Mouse (Mus musculus) cerebellum, adult (tissue): Measurements from ENCODE around the gene Lbx1.

ENCODE experiments used
- ATAC-seq: cut with Nextera tagmentation; 2 replicates; pipeline ENCODE4 v1.9.2; 2017; ENCODE audit warnings: mild to moderate bottlenecking, moderate library complexity, mixed read lengths; ENCODE audit not compliant: insufficient number of reproducible peaks, low FRiP score, low TSS enrichment

Gene Lbx1

DNA sequence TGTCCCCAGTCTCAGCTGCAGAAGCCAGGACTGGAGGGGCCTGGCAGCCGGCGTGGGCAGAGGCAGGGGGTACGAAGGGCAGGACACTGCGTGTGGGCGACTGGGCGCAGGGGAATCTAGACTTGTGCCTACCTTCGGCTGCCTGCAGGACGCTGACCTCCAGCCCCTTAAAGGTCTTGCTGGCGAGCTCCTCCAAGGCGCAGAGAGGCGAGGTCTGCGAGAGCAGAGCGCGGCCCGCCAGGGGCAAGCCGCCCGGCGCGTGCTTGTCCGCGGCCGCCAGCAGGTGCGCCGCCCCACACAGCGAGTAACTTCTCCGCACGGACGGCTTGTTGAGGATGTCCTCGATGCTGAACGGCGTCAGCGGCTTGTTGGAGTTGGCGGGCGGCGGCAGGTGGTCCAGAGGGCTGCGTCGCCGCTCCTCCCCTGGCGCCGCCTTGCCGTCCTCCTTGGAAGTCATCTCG is 811 bp downstream of the Lbx1 start:
- ATAC-seq, result no peak

DNA sequence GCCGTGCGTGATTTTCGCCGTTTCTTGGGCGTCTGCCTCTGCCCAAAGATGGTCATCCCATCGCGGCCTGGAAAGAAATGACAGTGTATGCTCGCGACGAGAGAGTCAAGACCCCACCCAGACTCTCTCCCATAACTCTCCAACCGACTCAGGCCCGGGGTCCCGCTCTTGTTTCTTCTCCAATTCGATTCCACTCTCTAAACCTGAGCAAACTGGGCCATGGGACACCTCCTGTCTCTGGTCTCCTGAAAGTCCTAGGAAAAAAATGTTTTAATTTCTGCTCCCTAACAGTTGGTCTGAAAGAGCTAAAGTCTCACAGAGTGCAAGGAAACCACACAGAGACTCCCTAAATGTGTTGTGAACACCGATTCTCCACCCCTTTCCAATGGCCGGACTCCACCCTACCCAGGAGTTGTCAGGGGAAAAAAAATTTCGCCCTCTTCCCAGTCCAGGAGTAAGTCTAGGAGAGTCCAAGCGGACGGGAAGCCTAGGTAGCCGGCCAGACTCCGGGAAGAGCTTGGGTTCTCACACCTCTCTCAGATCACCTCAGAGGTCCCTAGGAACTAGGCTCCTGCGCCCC is 1.3 kb downstream of the Lbx1 start:
- ATAC-seq, result no peak

DNA sequence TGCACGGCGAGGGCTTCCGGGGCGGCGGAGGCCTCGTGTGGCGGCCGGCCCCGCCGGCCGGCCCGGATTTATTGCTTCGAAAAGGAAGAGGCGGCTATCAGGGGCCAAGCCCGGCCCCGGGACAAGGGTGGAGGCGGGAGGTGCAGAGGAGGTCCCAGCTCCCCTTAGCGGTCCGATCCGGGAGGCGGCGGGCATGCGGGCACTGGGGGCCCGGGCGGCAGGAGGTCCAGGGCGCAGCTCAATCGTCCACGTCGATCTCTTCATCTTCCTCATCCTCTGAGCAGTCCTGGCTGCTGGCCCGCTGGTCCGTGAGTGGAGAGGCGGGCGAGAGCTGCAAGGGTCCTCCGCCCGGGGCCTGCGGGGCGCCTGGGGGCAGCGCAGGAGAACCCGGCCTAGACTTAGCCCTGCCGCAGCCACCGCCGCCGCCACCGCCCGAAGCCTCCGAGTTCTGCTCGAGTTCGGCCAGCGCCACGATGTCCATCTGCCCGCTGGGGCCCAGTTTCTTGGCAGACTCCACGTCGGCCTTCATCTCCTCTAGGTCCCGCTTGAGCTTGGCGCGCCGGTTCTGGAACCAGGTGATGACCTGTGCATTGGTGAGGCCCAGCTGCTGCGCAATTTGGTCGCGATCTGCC is 2.0 kb downstream of the Lbx1 start:
- ATAC-seq, result no peak

DNA sequence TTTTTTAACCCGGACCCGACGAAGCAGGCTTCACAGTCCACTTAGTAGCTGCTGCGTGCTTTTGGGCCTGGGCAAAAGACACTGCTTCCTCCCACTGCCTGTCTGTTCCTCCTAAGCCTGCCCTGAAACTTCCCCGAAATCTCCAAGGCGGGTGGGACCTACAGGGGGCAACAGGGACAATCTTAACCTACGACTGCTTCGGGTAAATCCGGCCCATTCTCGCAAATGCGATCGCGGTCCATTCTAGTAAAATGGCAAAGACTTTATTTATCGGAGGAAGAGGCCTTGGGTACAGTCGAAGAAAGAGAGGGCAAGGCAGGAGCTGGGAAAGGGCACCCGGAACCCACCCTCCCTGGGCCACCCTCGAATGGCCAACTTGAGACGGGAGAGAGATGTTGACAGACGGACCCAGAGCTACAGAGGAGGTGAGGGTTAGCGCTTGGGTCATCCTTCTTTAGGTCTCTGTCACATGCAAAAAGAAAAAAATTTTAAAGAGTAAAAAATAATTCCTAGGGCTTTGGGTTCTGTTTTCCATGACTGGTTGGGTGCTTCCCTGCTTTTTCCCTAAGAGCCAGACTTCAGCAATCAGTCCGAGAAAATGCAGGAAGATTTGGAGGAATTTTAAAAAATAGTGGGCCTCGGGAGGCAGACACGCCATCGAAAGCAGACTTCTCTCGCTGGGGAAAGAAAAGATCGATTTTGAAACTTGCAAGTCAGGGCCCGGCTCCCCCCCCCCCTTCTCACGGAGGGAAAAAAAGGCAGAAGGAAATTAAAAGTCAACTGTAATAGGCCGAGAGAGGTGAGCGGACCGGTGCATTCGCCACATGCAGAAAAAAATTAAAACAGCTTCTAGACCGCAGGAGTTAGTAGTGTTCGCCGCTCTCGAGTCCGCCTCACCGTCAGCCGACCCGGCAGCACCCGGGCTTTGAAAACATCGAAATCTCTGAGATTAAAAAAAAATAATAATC is 2.9 kb downstream of the Lbx1 start:
- ATAC-seq, result no peak

DNA sequence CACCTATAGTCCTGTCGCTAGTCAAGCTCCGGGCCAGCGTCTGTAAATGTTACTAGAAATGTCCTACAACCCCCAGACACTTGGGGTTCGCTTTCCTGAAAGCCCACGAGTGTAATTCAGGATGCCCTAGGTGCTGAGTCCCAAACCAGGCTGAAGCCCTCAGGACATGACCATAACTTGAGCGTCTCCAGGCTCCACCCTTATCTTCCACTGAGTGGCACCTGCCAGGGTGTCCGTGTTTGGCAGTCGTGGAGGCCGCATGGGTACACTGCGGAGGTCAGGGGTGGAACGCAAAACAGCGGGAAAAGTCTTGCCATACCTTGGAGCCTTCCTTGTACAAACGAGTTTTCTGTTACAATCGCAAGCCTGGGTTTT is 3.6 kb downstream of the Lbx1 start:
- ATAC-seq, result no peak

DNA sequence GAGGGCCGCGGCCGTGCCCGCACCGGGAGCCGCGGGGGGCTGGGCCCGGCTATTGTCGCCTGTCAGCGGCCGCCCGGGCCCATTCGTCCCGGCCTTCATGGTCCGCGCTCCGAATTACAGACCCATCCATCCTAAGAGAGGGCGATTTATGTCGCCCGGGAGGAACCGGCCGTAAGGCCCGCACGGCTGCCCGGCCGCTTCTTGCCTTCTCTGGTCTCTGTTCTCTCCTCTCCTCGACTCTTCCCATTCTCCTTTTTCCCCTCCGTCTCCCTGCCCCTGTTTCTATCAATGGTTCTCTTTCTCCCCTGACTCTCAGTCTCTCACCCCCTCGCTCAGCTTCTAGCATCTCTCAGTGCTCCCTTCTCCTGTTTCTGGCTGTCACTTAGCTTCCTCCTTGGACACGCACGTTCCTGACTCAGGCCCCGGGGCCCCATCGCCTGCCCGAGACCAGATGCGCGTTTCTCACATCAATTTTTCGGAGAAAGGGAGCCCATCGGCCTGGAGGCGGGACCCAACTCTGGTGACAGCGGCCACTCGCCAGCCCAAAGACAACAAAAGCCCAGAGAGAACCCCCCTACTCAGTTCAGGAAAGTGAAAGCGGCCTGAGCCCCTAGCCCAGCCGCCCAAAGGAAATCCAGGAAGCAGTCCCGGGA is 4.1 kb downstream of the Lbx1 start:
- no peak for ATAC-seq

DNA sequence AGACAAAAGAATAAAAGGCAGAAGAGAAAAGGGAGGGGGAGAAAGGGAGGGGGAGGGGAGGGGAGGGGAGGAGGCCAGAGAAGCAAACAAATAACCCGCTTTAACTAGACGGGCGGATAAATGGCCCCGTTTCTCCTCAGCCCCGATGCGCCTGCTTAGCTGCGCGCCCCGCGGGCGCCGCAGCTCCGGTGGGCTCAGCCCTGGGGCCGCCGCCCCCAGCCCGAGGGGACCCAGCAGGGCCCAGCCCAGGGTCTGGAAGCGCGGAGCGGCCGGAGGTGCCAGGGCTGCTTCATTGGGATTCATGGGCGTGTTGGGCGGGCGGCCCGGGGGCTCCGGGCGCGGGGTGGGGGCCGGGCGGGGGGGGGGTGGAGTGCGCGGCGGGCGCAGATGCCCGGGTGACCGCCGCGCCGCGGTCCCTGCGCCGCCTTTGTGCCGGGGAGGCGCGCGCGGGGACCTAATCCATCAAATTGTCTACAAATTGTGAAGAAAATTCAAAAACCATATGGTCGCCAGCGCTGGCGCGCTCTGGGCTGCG is 4.7 kb downstream of the Lbx1 start:
- no peak for ATAC-seq

DNA sequence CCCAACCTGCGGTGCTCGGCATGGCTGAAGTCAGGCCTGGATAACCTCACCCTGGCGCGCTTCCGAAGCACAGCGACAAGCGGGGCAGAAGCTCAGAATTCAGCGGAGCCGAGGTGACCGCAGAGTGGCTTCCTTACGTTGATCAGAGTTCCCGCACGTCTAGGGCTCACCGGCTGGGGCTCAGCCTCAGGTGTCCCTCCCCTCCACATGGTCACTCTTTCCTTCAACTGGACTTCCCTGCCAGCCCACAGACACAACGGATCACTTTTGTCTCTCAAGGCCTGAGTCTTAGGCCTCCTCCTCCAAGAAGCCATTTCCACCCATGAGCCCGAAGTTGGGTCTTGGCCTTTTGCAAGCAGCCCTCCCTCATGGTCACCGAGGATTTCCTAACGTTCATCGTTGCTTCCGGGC is 5.4 kb downstream of the Lbx1 start:
- no peak for ATAC-seq

DNA sequence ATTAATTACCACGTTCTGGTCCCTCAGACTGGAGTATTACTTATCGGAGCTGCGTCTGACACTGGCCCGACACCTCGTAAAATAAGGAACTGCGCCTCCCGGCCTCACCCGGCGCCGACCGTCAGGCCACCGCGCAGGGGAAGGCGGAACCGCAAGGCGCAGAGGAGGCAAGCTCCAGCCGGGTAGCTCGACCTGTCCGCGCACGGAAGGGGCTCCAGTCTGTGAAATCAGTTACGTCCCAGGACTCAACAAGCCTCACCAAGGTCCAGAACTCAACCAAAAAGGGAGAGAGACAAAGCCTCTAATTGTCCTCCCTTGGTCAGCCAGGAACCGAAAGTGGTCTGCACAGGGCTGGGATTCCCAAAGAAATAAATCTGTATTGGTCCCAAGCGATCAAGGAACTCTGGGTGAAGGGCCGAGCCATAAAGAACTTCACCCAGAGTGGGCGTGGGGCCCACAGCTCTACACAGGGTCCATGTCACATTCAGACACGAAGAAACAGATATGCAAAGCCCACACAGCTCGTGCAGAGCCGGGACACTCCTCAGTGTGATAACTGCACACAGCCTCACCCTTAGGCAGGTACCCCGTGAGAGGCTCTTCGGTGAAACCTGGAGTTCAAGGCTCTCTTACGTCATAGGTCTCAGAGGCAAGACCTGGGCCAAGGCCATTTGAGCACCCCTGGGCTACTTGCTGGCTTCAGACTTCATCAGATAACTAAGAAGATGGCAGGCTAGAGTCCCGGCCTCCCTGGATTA is 6.1 kb downstream of the Lbx1 start:
- no peak for ATAC-seq

DNA sequence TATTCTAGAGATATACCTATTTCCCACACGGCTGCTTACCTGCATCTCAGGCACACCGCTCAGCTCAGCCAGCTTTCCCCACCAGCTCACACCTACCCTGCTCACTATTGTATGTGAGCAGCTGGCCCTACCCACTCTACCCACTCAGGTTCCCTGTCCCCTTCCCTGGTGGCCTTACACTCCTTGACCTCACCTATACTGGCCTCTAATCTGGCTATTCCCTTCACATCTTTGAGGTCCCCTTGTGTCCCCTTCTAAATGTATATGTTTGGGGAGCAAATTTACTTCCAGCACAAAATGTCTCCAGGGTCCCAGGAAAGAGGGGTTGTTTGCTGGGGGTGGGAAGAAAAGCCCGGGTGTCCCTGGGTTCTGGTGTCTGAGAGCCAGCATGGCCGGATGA is 6.8 kb downstream of the Lbx1 start:
- ATAC-seq, result no peak

DNA sequence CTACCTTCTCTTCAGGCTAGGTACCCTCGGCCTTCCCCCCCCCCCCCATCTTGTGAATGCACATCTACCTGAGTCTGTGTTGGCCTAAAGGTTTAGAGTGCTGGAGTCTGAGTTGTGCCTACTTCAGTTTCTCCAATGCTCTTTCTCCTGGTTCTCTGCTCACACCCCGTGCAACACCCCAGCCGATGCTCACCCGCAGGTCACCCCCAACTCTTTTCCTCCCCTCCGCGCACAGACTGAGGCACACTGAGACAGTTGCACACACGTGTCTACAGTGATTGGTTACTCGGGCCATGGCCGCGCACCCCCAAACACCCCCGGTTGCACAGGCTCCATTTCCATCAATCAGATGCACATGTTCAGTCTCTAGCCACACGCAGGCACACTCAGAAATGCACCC is 7.5 kb downstream of the Lbx1 start:
- no peak for ATAC-seq

DNA sequence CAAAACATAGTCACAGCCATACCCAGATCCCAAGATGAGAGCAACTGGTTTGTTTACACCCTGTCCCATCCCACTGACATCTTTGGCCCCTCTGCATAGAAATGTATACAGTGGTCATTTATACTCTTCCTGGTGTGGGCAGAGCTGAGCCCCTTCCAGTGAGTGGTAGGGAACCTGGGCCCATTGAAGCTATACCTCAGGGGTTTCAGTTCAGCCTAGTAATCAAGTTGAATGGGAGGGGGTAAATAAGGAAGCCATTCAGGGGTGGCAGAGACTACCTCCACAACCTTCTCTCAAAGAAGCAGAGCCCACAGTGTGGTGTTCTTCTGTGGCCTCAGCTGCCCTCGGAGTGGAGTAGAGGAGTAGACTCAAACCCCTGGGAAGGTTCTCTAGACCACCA is 7.9 kb downstream of the Lbx1 start:
- ATAC-seq, result no peak

DNA sequence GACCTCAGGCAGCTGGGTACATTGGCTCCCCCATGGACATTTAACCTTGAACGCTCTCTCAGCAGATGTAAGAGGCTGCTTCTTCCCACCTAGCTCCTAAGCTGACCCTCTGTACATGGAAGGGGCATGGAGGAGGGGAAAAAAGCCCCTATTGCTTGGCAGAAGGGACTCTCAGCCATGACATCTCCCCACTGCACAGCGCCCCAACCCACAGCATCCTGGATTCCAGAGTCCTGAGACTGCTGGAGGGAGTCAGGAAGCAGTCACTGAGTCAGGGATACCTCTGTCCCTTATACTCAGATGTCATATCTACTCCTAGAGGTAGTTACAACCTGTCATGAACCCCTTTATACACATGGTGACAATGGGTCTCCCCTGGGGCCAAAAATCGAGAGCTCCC is 8.6 kb downstream of the Lbx1 start:
- no peak for ATAC-seq

DNA sequence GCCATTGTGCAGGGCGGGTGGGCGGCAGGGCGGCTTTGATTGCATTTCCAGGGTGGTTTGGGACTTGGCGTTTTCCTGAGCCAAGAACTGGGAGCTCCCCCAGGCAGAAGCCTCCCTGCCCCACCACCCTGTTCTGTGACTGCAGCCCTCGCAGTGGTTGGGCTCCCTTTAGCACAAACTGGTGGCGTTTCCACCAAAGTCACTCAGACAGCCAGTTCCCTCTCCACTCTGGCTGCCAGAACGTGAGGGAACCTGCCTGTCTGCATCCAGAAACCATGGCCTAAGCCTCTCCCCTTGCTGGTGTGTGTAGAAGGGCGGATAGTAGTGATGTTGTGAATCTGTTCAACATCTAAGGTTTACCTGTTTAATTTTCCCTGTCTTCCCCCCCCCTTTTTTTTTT is 9.4 kb downstream of the Lbx1 start:
- no peak for ATAC-seq

DNA sequence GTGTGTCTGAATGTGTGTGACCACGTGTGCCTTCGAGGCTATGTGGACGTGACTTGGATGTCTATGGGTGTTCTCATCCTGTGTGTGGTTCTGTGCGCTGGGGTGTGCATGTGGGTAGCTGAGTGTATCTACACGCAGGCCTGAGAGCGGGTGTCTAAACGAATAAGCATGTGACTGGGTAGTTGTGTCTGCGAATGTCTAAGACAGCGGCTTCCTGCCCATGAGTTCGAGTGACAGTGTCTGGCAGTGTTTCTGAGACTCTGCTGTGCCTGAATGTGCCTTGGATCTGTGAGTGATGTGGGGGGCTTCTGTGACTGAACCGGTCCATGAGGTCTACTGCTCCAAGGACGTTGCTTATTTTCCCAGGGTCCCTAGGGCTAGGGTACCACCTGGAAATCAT is 10.5 kb downstream of the Lbx1 start:
- ATAC-seq, result no peak

DNA sequence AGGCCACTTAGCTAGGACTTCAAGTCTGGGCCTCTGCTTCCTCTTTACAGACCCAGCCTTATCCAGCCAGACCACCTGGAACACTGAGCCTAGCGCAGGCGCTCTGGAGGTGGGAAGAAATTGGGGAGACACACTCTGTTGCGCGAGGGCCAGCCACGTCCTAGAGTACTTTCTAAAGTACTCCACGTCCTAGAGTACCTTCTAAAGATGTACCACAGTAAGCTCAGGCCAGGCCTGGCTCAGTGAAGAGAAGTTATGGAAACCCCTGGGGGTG is 11.4 kb downstream of the Lbx1 start:
- no peak for ATAC-seq

DNA sequence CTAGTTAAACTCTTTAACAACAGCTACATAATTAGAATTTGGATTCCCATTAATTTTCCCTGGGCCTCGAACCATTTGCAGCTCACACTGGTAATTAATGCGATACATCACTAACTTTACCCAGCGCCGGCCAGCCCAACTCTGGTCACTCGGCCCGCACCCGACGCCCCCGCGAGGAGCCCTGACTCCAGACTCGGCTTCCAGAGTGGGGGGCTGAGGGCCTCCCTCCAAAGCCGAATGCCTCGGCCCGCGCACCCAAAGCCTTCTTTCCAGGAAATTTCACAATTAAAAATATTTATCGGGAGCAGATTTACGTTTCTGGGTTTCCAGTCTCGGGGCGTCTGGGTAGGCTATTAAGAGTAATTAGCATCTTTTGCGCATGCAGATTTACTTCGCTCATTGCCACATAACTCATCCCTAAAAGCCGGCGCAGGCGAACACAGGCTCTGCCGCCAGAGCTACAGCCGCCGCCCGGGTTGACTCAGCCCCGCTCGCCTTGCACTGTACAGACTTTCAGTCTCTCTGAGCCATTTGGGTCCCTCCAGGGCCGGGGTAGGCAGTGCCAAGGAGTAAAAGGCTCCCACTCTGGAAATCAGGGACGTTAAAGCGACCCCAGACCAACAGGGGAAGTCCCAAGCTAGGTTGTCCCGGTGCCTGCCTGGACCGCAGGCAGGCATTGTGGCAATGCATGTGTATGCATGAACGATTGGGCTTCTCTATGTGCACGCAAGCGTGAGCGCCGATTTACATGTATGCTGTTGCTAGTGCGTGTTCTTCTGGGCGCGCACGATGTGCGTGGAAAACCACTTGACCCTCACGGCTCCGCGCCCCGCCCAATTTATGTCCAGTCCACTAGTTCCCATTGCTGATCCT is 12.0 kb downstream of the Lbx1 start:
- no peak for ATAC-seq

DNA sequence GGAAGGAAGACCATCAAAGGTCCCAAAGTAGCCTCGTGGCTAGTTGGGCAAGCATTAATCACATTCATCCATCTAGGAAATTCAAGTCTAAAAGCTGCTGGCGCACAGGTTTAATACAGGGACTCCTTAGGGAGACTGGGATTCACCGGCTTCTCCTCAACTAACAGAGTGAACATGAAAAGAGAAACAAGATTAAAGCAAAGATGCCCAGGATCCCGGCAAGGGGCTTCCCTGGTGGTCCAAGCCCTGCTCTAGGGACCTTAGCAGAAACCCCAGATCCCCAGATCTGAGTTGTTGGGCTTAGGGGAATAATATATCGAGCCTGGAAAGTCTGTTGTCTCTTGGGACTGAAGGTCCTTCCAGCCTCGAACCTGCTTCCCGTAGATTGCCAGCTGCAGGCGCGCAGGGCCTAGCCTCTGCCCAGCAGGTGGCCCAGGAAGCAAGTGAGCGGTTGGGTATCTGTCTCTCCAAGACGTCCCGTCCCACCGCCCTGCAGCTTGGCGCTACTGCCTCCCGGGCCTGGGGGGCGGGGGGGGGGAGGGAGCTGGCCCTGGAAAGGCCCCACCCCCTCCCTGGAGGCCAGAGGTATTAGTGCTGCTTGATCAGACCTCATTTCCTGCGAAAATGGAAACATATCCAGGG is 13.3 kb downstream of the Lbx1 start:
- ATAC-seq, result no peak

DNA sequence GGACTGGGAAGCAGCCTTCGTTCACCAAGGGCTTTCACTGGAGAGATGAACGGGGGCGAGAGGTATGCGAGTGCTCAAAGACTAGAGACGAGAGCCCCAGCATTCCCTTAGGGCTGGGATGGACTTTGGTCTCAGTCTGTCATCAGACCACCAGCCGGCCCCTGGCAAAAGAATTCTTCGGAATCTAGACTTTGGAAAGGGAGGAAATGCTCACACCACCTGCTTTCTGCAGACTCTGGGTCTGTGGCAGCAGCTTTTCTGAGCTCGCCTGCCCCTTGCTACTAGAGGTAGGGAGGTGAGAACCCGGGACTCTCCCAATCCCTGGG is 14.2 kb downstream of the Lbx1 start:
- ATAC-seq, result no peak
